Mouse (Mus musculus) embryonic fibroblast, embryonic 13.5 days (primary cell): ENCODE data around the gene Aspn.

Experiments
- CTCF ChIP-seq: IDR thresholded peaks from 2 replicates; pipeline ENCODE4 v1.5.1; 2011; ENCODE audit warnings: mild to moderate bottlenecking, control low read depth, low read length, moderate library complexity, borderline replicate concordance; ENCODE audit not compliant: insufficient read depth
- POLR2A ChIP-seq: IDR thresholded peaks from 2 replicates; pipeline ENCODE4 v1.6.1; 2011; ENCODE audit warnings: low read depth, mild to moderate bottlenecking, control low read depth, low read length, moderate library complexity

DNA sequence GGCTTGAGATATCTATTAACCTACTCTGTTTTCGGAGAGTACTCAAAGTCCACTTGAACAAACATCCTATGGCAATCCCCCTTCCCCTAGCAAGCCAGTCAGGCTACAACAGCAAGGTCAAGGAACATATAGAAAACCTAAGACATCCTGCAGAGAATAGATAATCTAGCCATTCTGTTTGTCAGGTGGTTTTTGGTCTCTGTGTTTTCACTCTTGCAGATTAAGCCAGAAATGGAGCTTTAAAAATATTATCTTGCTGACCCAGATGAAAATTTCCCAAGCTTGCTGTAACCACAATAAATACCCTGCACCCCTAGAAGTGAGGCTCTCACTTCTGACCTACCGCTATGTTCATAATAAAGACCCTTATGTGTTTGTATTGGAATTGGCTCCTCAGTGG lies 27.2 kb downstream of the Aspn start:
- TF ChIP-seq CTCF (no peak), POLR2A (no peak)
